Mouse (Mus musculus) lung, adult 10 weeks (tissue): Measurements from ENCODE around the gene Npas3. TPM values are rescaled to one million over a fixed set of nuclear protein-coding genes. Genes with fewer than 3 reads are reported as not detected.

Experiments used
- polyA plus RNA-seq: library from polyadenylated mRNA; stranded (reverse); fragments of 350-450 nt; fragmentation: Illumina TruSeq; extraction: RNeasy Lipid Tissue Mini Kit (QIAGEN cat#74804); gene quantifications from one replicate; pipeline ENCODE4 v1.2.3, GENCODE M21; 2014; ENCODE audit warnings: low read depth, low replicate concordance; ENCODE audit not compliant: insufficient read depth

Gene Npas3
- not detected for polyA plus RNA-seq

DNA sequence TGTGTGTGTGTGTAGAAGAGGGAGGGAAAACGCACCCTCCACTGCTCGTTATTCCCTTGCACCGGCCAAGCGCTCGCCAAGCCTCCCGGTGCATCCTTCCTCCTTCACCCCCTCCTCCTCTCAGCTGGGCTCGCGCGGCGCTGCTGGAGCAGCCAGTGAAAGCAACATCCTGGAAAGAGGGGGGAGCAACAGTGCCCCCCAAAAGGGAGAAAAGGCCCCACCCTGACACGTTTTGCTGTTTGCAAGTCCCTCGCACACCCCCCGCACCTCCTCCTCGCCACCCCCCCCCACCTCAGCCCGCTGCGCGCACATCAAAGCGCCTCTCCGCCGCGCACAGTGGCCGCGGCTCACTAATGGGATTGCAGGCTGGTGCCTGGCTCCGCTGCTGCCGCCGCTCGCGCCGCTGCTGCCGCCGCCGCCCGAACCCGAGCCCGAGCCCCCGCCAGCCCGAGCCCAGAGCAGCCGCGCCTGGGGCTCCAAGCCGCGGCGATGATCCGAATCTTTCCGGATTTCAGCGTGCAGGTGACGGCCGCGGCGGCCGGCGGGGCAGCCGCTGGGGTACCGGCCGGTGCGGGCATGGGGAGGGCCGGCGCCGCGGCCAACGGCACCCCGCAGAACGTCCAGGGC lies at the start of gene Npas3:
TSS of gene Npas3 (plus strand) at position 577 of the 627 bp plus-strand sequence.

